Mouse (Mus musculus) forebrain, embryonic 10.5 days (tissue): Measurements from ENCODE around the gene Rgs6. TPM values are rescaled to one million over a fixed set of nuclear protein-coding genes. Genes with fewer than 3 reads are reported as not detected.

ENCODE experiments used
- DNase-seq: peaks from one replicate; pipeline ENCODE4 v3.0.0-alpha.2; 2017; ENCODE audit warnings: low spot score; ENCODE audit errors: extremely low spot score
- H3K27ac ChIP-seq: fragments of 300-500 bp; sonication (generic); 2 replicates; pipeline ENCODE4 v1.5.1; 2016; ENCODE audit warnings: mild to moderate bottlenecking
- H3K27me3 ChIP-seq: fragments of 300-500 bp; sonication (generic); 2 replicates; pipeline ENCODE4 v1.6.1; 2016; ENCODE audit warnings: mild to moderate bottlenecking; ENCODE audit not compliant: poor library complexity, severe bottlenecking
- H3K36me3 ChIP-seq: fragments of 300-500 bp; sonication (generic); replicated peaks from 2 replicates; pipeline ENCODE4 v1.6.1; 2016; ENCODE audit warnings: mild to moderate bottlenecking, moderate library complexity
- H3K4me1 ChIP-seq: fragments of 300-500 bp; sonication (generic); 2 replicates; pipeline ENCODE4 v1.6.1; 2016
- H3K4me3 ChIP-seq: fragments of 300-500 bp; sonication (generic); 2 replicates; pipeline ENCODE4 v1.5.1; 2016; ENCODE audit warnings: mild to moderate bottlenecking, moderate library complexity
- H3K9me3 ChIP-seq: fragments of 300-500 bp; sonication (generic); 2 replicates; pipeline ENCODE4 v1.6.1; 2016; ENCODE audit warnings: mild to moderate bottlenecking, moderate library complexity
- WGBS: fragments of 180-500 bp; shearing (Covaris S2); methylation state at CpG from one replicate; pipeline ENCODE4 v1.1.7; 2016; 5-methylcytosine and 5-hydroxymethylcytosine counted together
- polyA plus RNA-seq: library from polyadenylated mRNA; unstranded; fragments of >200 nt; fragmentation: Nextera tagmentation; extraction: Ambion mirVana; gene quantifications from 2 replicates; pipeline ENCODE4 v1.2.1, GENCODE M21; 2016

Gene Rgs6
- polyA plus RNA-seq, 1 experiment from 2014 or later, result 0.60 TPM

- H3K4me3 ChIP-seq, result no peak overlapping the region
- H3K36me3 ChIP-seq, result no peaks in the 10 kb centered on the region
- no peak for DNase-seq
- WGBS, result 77% methylated on average over 4 of the region's 4 CpGs
- H3K9me3 ChIP-seq, result no peaks in the 10 kb centered on the region
- H3K4me1 ChIP-seq, result peaks cover 24% of the 10 kb centered on the region
- 0 out of 2 replicates have a peak overlapping the region, but pooled peaks have one; percentile 3 for H3K27ac ChIP-seq
- H3K27me3 ChIP-seq, result no peaks in the 10 kb centered on the region
Observed at GRCm38 (mm10) chr12:82602823-82603222, 14.7 kb downstream of the Rgs6 start.

- 50% methylated on average over 1 of the region's 1 CpGs for WGBS
- H3K27me3 ChIP-seq, result no peaks in the 10 kb centered on the region
- DNase-seq, result no peak
- H3K27ac ChIP-seq, result no peak overlapping the region
- H3K9me3 ChIP-seq, result no peaks in the 10 kb centered on the region
- H3K4me1 ChIP-seq, result peaks cover 24% of the 10 kb centered on the region
- H3K36me3 ChIP-seq, result no peaks in the 10 kb centered on the region
- no peak overlapping the region for H3K4me3 ChIP-seq
Observed at GRCm38 (mm10) chr12:82603308-82603707, 15.2 kb downstream of the Rgs6 start.

GRCm38 (mm10) chr12:82603979-82604378 is 15.9 kb downstream of the Rgs6 start:
- DNase-seq, result no peak
- H3K4me3 ChIP-seq, result no peak overlapping the region
- H3K27ac ChIP-seq, result no peak overlapping the region
- WGBS, result 87% methylated on average over 4 of the region's 4 CpGs
- H3K27me3 ChIP-seq, result no peaks in the 10 kb centered on the region
- H3K36me3 ChIP-seq, result no peaks in the 10 kb centered on the region
- peaks cover 24% of the 10 kb centered on the region for H3K4me1 ChIP-seq
- H3K9me3 ChIP-seq, result no peaks in the 10 kb centered on the region

DNA sequence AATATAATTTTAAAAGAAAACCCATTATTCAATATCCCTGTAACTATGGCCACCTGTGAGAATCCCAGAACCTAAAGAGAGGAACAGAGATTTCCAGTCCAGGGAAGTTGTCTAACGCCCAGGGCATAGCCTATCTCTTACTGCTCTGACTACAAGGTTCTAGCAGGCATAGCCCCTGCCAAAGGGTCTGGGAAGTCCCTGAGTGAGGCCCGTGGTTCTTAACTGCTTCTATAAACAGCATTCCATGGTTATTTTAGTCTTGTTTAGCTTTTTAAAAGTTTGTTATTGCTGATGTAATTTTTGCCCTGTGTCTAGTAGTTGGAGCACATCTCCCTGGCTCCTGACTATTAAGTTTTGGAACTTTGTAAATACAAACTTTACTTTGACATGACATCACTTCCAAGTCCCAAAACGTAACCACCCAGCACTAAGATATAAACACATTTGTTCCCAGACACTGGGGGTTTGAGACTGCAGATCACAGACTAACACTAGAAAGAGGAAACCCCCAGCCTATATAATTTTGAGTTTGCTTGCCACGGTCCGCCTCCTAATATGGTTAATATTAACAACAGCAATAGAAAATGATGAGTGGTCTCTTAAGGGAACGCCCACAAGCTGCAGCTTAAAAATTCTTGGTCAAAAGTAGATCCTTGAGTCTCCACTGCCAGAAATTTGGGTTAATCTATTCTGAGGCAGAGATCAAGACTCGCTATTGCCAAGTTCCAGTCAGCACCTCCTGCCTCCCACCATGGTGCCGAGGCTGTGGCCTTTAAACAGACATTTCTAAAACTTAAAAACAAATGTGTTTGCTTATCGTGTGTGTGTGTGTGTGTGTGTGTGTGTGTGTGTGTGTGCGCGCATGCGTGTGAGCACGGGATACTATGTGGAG is 24.9 kb downstream of the Rgs6 start:
- Histone ChIP-seq H3K4me3 (no peak overlapping the region), H3K27ac (no peak overlapping the region), H3K36me3 (no peaks in the 10 kb centered on the region), H3K27me3 (peaks cover 34% of the 10 kb centered on the region), H3K9me3 (no peaks in the 10 kb centered on the region), H3K4me1 (peaks cover 18% of the 10 kb centered on the region)
- 89% methylated on average over 13 of the region's 13 CpGs for WGBS
- DNase-seq, result no peak

- DNase-seq, result peak; percentile 32
- peak overlapping the region; percentile 66; the same call in 1 of the 2 replicates for H3K27ac ChIP-seq
- H3K4me3 ChIP-seq, result peak overlapping the region; percentile 71
- peaks cover 19% of the 10 kb centered on the region for H3K4me1 ChIP-seq
- H3K36me3 ChIP-seq, result no peaks in the 10 kb centered on the region
- H3K9me3 ChIP-seq, result no peaks in the 10 kb centered on the region
- 4% methylated on average over 19 of the region's 19 CpGs for WGBS
- peaks cover 63% of the 10 kb centered on the region for H3K27me3 ChIP-seq
Observed at GRCm38 (mm10) chr12:82616486-82616812, 28.4 kb downstream of the Rgs6 start.

DNA sequence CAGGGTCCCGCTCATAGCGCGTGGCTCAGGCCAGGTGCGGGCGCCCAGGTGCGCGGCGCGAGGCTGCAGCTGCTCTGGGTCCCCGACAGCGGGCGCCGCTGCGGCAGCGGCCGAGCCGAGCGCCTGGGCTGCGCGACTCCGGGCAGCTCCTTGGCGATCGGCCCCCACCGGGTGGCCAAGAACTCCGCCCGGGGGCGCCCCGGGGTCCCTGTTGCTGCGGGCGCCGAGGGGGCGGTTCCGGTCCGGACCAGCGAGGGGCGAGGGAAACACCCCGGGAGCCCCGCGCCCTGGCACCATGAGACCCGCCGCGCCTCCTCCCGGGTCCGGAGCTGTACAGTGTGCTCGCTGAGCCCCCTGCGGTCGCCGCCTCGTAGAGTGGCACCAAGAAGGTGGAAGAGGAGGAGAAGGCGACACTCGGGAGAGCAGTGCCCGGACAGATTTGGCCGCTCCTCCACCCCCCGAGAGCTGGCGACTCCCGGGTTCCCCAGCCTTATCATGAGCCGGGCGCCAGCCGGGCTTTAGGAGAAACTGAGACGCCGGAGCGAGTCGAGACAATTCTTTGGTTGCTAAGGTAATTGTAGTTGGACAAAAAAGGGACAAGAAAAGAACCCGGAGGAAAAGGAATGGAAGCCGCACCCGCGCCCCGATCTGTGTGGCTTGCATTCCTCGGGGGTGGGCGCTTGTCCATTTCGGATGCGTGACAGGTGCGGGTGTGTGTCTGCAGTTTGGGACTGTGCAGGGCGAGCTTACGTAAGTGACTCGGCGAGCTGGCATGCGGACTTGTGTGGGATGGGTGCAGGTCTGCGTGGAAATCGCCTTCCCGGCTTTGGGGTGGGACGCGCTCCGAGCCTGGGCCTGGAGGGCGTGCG is 29.0 kb downstream of the Rgs6 start:
- Histone ChIP-seq H3K4me3 (peak overlapping the region; percentile 71), H3K9me3 (no peaks in the 10 kb centered on the region)

GRCm38 (mm10) chr12:82617682-82618370 is 29.7 kb downstream of the Rgs6 start:
- Histone ChIP-seq H3K4me3 (peak overlapping the region; percentile 71), H3K4me1 (peaks cover 19% of the 10 kb centered on the region), H3K9me3 (no peaks in the 10 kb centered on the region), H3K36me3 (no peaks in the 10 kb centered on the region), H3K27me3 (peaks cover 63% of the 10 kb centered on the region), H3K27ac (no peak overlapping the region)
- no peak for DNase-seq
- WGBS, result 16% methylated on average over 20 of the region's 20 CpGs

More for the DNA sequence above, 29.0 kb downstream of the Rgs6 start:
- WGBS, result under 1% methylated on average over 86 of the region's 86 CpGs
- H3K27me3 ChIP-seq, result peaks cover 63% of the 10 kb centered on the region
- DNase-seq, result peak; percentile 50
- peaks cover 19% of the 10 kb centered on the region for H3K4me1 ChIP-seq
- no peaks in the 10 kb centered on the region for H3K36me3 ChIP-seq
- peak overlapping the region; percentile 66; the same call in 1 of the 2 replicates for H3K27ac ChIP-seq

DNA sequence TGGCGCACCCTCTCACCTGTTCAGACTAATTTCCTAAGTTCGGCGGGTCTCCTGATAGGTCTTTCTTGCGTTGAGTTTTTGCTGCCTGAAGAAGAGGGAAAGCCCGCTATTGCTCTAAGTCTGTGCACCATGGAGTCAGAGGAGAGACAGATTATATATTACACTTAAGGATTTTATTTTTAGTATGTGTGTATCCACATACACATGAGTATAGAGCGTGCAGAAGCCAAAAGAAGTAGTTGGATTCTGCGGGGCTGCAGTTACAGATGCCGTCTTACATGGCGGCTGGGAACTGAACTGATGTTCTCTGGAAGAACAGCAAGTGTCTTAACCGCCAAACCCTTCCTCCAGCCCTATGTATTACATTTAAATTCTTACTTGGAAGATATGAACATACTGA is 52.3 kb downstream of the Rgs6 start:
- DNase-seq, result no peak
- no peaks in the 10 kb centered on the region for H3K27me3 ChIP-seq
- H3K27ac ChIP-seq, result no peak overlapping the region
- no peaks in the 10 kb centered on the region for H3K9me3 ChIP-seq
- no peaks in the 10 kb centered on the region for H3K36me3 ChIP-seq
- H3K4me1 ChIP-seq, result no peaks in the 10 kb centered on the region
- WGBS, result 91% methylated on average over 10 of the region's 10 CpGs
- no peak overlapping the region for H3K4me3 ChIP-seq

DNA sequence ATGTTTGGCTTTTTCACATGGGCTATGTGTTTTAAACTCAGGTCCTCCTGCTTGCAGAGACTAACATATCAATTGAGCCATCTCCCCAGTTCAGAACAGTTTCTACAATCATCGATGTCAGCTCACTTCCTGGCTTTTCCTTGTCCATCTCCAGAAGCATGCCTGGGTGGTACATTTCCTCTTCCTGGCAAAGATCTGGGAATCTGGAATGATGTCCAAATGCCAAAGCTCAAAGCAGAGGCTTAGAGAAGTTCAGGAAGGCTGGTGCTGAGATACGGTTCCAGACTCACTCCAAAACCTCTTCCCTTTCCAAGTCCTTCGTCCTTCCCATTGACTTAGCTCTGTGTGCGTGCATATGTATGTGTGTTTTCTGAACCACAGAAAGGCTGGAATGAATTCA is 59.8 kb downstream of the Rgs6 start:
- 93% methylated on average over 4 of the region's 4 CpGs for WGBS
- H3K27me3 ChIP-seq, result no peaks in the 10 kb centered on the region
- no peaks in the 10 kb centered on the region for H3K9me3 ChIP-seq
- no peak for DNase-seq
- no peaks in the 10 kb centered on the region for H3K36me3 ChIP-seq
- no peaks in the 10 kb centered on the region for H3K4me1 ChIP-seq
- H3K4me3 ChIP-seq, result no peak overlapping the region
- no peak overlapping the region for H3K27ac ChIP-seq

DNA sequence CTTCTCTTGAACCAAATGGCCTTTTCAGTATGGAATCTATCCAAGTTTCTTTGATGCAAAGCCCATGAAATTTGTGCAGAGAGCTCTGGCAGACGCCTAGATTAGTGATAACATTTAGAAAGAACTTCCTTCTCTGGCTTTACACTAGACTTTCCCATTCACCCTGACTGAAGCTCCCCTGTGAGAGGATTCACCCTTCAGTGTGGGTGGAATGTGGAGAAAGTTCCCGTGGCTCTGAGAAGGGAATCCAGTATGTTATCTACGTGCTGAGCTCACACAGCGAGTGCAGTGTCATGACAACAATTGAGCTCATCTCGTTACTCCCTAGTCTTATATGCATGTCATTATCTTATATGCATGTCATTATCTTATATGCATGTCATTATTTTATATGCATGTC is 61.9 kb downstream of the Rgs6 start:
- Histone ChIP-seq H3K9me3 (no peaks in the 10 kb centered on the region), H3K36me3 (no peaks in the 10 kb centered on the region), H3K4me3 (no peak overlapping the region), H3K27ac (no peak overlapping the region), H3K4me1 (no peaks in the 10 kb centered on the region), H3K27me3 (no peaks in the 10 kb centered on the region)
- DNase-seq, result no peak
- 83% methylated on average over 5 of the region's 5 CpGs for WGBS

GRCm38 (mm10) chr12:82664598-82664997 is 76.5 kb downstream of the Rgs6 start:
- DNase-seq, result no peak
- Histone ChIP-seq H3K4me1 (no peaks in the 10 kb centered on the region), H3K36me3 (no peaks in the 10 kb centered on the region), H3K4me3 (no peak overlapping the region), H3K27ac (no peak overlapping the region), H3K27me3 (no peaks in the 10 kb centered on the region), H3K9me3 (no peaks in the 10 kb centered on the region)
- WGBS, result 91% methylated on average over 7 of the region's 7 CpGs

- H3K4me3 ChIP-seq, result no peak overlapping the region
- DNase-seq, result no peak
- no peaks in the 10 kb centered on the region for H3K27me3 ChIP-seq
- H3K27ac ChIP-seq, result no peak overlapping the region
- no peaks in the 10 kb centered on the region for H3K9me3 ChIP-seq
- no peaks in the 10 kb centered on the region for H3K4me1 ChIP-seq
- 89% methylated on average over 3 of the region's 3 CpGs for WGBS
- H3K36me3 ChIP-seq, result no peaks in the 10 kb centered on the region
Observed at GRCm38 (mm10) chr12:82667441-82667840, 79.3 kb downstream of the Rgs6 start.
